15 mouse cellular contexts compared by ENCODE assay signal in the genomic region with DNA sequence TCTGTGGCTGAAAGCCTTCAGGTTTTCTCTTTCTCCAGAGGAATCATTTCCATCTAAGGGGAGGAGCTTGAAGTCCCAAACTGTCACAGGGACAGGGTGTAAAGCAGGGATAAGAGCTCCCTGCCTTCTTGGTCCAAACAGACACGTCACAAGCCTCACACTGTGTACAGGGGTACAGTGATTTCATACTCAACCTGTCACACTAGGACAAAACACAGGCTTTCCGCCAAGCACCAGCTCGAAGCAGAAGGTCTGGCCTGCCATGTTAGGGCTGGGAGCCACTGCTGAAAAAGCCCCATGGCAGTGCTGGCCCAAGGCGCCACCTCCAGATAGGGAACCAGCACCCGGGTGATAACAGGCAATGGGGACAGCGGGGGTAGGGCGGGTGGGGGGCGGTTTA. TPM values are rescaled to one million over a fixed set of nuclear protein-coding genes. Genes with fewer than 3 reads are reported as not detected.
DNase-seq lines count a peak whose midpoint lies in the region; ATAC-seq and TF ChIP-seq lines count a peak whose summit lies in the region.
"Had no signal": no experiment of that assay in that cellular context is flagged by ENCODE, and none has a peak within 500 bp of the region (broad histone marks: within the 10 kb centered on the region; RNA-seq: fewer than 3 reads in every experiment).

No protein-coding gene starts in this region.

- H3K4me3 ChIP-seq in heart, adult 2 months, result no peak overlapping the region
- no peak overlapping the region for H3K4me3 ChIP-seq in heart, embryonic 11.5 days (ENCODE audit: low read depth, low read length)
- no peak overlapping the region for H3K4me3 ChIP-seq in heart, embryonic 13.5 days
- no peak overlapping the region for H3K4me3 ChIP-seq in liver, postnatal 0 days (ENCODE audit: low read depth, low read length)
- H3K4me3 ChIP-seq in midbrain, embryonic 11.5 days (ENCODE audit: low read depth, low read length), result no peak overlapping the region

- DNase-seq in heart, adult 2 months, result peak in 1 of 2 experiments; percentile 56
- DNase-seq in brain, embryonic 14.5 days (ENCODE audit: low read depth), result peak; percentile 52
- no peak for DNase-seq in liver, postnatal 0 days
- DNase-seq in testis, postnatal 10 days (ENCODE audit: low spot score), result no peak
- DNase-seq in midbrain, embryonic 11.5 days (ENCODE audit: low spot score, missing footprints), result no peak
- no peak for DNase-seq in thymus, postnatal 14 days
- DNase-seq: adrenal gland, postnatal 10 days; gastrocnemius, postnatal 10 days; lung, postnatal 14 days; thymus, postnatal 4 days had no signal

- intact Hi-C loops in heart, adult 2 months (cut with DNase I), result no loop called here

- H3K79me2 ChIP-seq in heart, adult 2 months (replicated peaks; ENCODE audit: control insufficient read depth, insufficient read depth, low read length), result no peaks in the 10 kb centered on the region

- no peaks in the 10 kb centered on the region for H3K36me3 ChIP-seq in heart, adult 2 months (ENCODE audit: control insufficient read depth, insufficient read depth, low read length)
- H3K36me3 ChIP-seq in heart, embryonic 11.5 days (ENCODE audit: control insufficient read depth, insufficient read depth, low read length), result no peaks in the 10 kb centered on the region
- H3K36me3 ChIP-seq in heart, embryonic 13.5 days, result peaks cover 9% of the 10 kb centered on the region
- no peaks in the 10 kb centered on the region for H3K36me3 ChIP-seq in liver, postnatal 0 days (replicated peaks; ENCODE audit: insufficient read depth, low read length)
- H3K36me3 ChIP-seq in midbrain, embryonic 11.5 days (ENCODE audit: control insufficient read depth, insufficient read depth, low read length), result no peaks in the 10 kb centered on the region

- no peak for TF ChIP-seq CTCF in heart, adult 2 months (IDR thresholded peaks at IDR 0.05)
- no peak for TF ChIP-seq CTCF in brain, embryonic 14.5 days (IDR thresholded peaks at IDR 0.05; ENCODE audit: borderline replicate concordance, extremely low read depth, insufficient read depth, insufficient read length)
- TF ChIP-seq CTCF in liver, postnatal 0 days (IDR thresholded peaks at IDR 0.05; ENCODE audit: low read depth), result no peak

- no peak for ATAC-seq in heart, embryonic 11.5 days (replicated peaks; ENCODE audit: insufficient number of reproducible peaks, low FRiP score, low TSS enrichment)
- ATAC-seq in heart, embryonic 13.5 days (ENCODE audit: extremely low read depth, insufficient number of reproducible peaks, low FRiP score, low TSS enrichment), result no peak
- ATAC-seq in liver, postnatal 0 days, result peak; percentile 12; the same call in 1 of the 2 replicates
- ATAC-seq in midbrain, embryonic 11.5 days (ENCODE audit: low FRiP score), result no peak
- ATAC-seq: hindbrain, postnatal 0 days; Patski had no signal

- H3K4me2 ChIP-seq in heart, embryonic 11.5 days, result no peak overlapping the region
- H3K4me2 ChIP-seq in heart, embryonic 13.5 days, result peak overlapping the region; percentile 22; the same call in 1 of the 2 replicates
- H3K4me2 ChIP-seq in liver, postnatal 0 days (ENCODE audit: low read depth, low read length), result no peak overlapping the region
- no peak overlapping the region for H3K4me2 ChIP-seq in midbrain, embryonic 11.5 days

- no peak overlapping the region for H3K9ac ChIP-seq in heart, adult 2 months (ENCODE audit: low read depth, low read length)
- H3K9ac ChIP-seq in heart, embryonic 11.5 days (ENCODE audit: low read depth, low read length), result no peak overlapping the region
- peak overlapping the region; percentile 54; the same call in 1 of the 2 replicates for H3K9ac ChIP-seq in heart, embryonic 13.5 days
- H3K9ac ChIP-seq in liver, postnatal 0 days (replicated peaks), result no peak overlapping the region
- H3K9ac ChIP-seq in midbrain, embryonic 11.5 days (ENCODE audit: low read length), result no peak overlapping the region

- no peaks in the 10 kb centered on the region for H3K9me3 ChIP-seq in heart, embryonic 11.5 days (replicated peaks; ENCODE audit: control insufficient read depth, low read length)
- no peaks in the 10 kb centered on the region for H3K9me3 ChIP-seq in heart, embryonic 13.5 days
- H3K9me3 ChIP-seq in liver, postnatal 0 days (ENCODE audit: low read length), result no peaks in the 10 kb centered on the region
- no peaks in the 10 kb centered on the region for H3K9me3 ChIP-seq in midbrain, embryonic 11.5 days (ENCODE audit: control insufficient read depth, low read length)

- no peak for TF ChIP-seq EP300 in heart, adult 2 months (IDR thresholded peaks at IDR 0.05; ENCODE audit: insufficient read depth, low read depth, low read length)
- no peak for TF ChIP-seq EP300 in liver, postnatal 0 days (IDR thresholded peaks at IDR 0.05; ENCODE audit: low read depth)

- TF ChIP-seq POLR2A in heart, adult 2 months (IDR thresholded peaks at IDR 0.05; ENCODE audit: insufficient read depth, low read depth, low read length), result no peak
- TF ChIP-seq POLR2A in brain, embryonic 14.5 days (IDR thresholded peaks at IDR 0.05; ENCODE audit: borderline replicate concordance, extremely low read depth, insufficient read depth, insufficient read length, poor library complexity, severe bottlenecking), result no peak

- H3K27me3 ChIP-seq in heart, adult 2 months (ENCODE audit: control insufficient read depth, insufficient read depth, low read length), result no peaks in the 10 kb centered on the region
- H3K27me3 ChIP-seq in heart, embryonic 11.5 days (ENCODE audit: control insufficient read depth, insufficient read depth, low read length), result no peaks in the 10 kb centered on the region
- H3K27me3 ChIP-seq in heart, embryonic 13.5 days (replicated peaks), result 0 out of 2 replicates have a peak, but pooled peaks cover 4% of the 10 kb centered on the region
- no peaks in the 10 kb centered on the region for H3K27me3 ChIP-seq in liver, postnatal 0 days (ENCODE audit: insufficient read depth, low read length)
- no peaks in the 10 kb centered on the region for H3K27me3 ChIP-seq in midbrain, embryonic 11.5 days (ENCODE audit: control insufficient read depth, insufficient read depth, low read length)
- H3K27me3 ChIP-seq: Patski had no signal

- peak overlapping the region; percentile 38 for H3K27ac ChIP-seq in heart, adult 2 months
- H3K27ac ChIP-seq in heart, embryonic 11.5 days (ENCODE audit: low read depth, low read length), result no peak overlapping the region
- H3K27ac ChIP-seq in heart, embryonic 13.5 days (replicated peaks), result peak overlapping the region; percentile 50
- 0 out of 2 replicates have a peak overlapping the region, but pooled peaks have one; percentile 16 for H3K27ac ChIP-seq in liver, postnatal 0 days (ENCODE audit: low read depth)
- no peak overlapping the region for H3K27ac ChIP-seq in midbrain, embryonic 11.5 days (ENCODE audit: low read depth, low read length)
- H3K27ac ChIP-seq: hindbrain, postnatal 0 days had no signal

- peaks cover 5% of the 10 kb centered on the region for H3K4me1 ChIP-seq in heart, adult 2 months (ENCODE audit: control insufficient read depth, insufficient read depth, low read length)
- H3K4me1 ChIP-seq in heart, embryonic 11.5 days (ENCODE audit: control insufficient read depth, insufficient read depth, low read length), result peaks cover 20% of the 10 kb centered on the region
- peaks cover 59% of the 10 kb centered on the region for H3K4me1 ChIP-seq in heart, embryonic 13.5 days
- H3K4me1 ChIP-seq in liver, postnatal 0 days (ENCODE audit: insufficient read depth), result peaks cover 45% of the 10 kb centered on the region
- H3K4me1 ChIP-seq in midbrain, embryonic 11.5 days (ENCODE audit: control insufficient read depth, insufficient read depth, low read length), result no peaks in the 10 kb centered on the region; the same call in 1 of the 2 replicates

- WGBS in heart, adult 2 months, result 42% methylated on average over 8 of the region's 8 CpGs
- 35% methylated on average over 8 of the region's 8 CpGs for WGBS in heart, embryonic 11.5 days (ENCODE audit: insufficient replicate concordance)
- WGBS in heart, embryonic 13.5 days, result 25% methylated on average over 8 of the region's 8 CpGs
- 44% methylated on average over 8 of the region's 8 CpGs for WGBS in liver, postnatal 0 days (ENCODE audit: insufficient replicate concordance)
- 87% methylated on average over 8 of the region's 8 CpGs for WGBS in midbrain, embryonic 11.5 days

RNA-seq across cellular contexts. Expression of a gene that starts 4.4 kb away (rescaled TPM):
- total RNA-seq in heart, adult 2 months (2021), result 10 to 100 TPM; 64.2 to 65.0 TPM
- 77.0 and 90.8 TPM in 2 replicates for polyA plus RNA-seq in heart, adult 2 months (2012; rRNA removed)
- 35.9 and 40.4 TPM in 2 replicates for polyA plus RNA-seq in heart, embryonic 11.5 days (2014; fragmentation: Nextera tagmentation; extraction: Ambion mirVana)
- polyA plus RNA-seq in brain, embryonic 14.5 days (2012; rRNA removed), result 28.7 and 35.1 TPM in 2 replicates
- 43.2 and 49.5 TPM in 2 replicates for polyA plus RNA-seq in heart, embryonic 13.5 days (2015; fragmentation: Nextera tagmentation; extraction: Ambion mirVana)
- 34.7 and 42.5 TPM in 2 replicates for polyA plus RNA-seq in liver, postnatal 0 days (2015; fragmentation: Nextera tagmentation; extraction: Ambion mirVana)
- 28.6 and 28.7 TPM in 2 replicates for polyA plus RNA-seq in midbrain, embryonic 11.5 days (2014; fragmentation: Nextera tagmentation; extraction: Ambion mirVana)
- total RNA-seq: monocyte, adult 5-6 weeks had no signal

RNA-seq across cellular contexts. Expression of a gene that starts 33.2 kb away (rescaled TPM):
- 10 to 100 TPM; 18.7 to 21.8 TPM for total RNA-seq in heart, adult 2 months (2021)
- polyA plus RNA-seq in heart, adult 2 months (2012; rRNA removed), result 52.5 and 82.7 TPM in 2 replicates
- 342 and 344 TPM in 2 replicates for polyA plus RNA-seq in heart, embryonic 11.5 days (2014; fragmentation: Nextera tagmentation; extraction: Ambion mirVana)
- 369 and 407 TPM in 2 replicates for polyA plus RNA-seq in brain, embryonic 14.5 days (2012; rRNA removed)
- 300 and 318 TPM in 2 replicates for polyA plus RNA-seq in heart, embryonic 13.5 days (2015; fragmentation: Nextera tagmentation; extraction: Ambion mirVana)
- 45.3 and 48.5 TPM in 2 replicates for polyA plus RNA-seq in liver, postnatal 0 days (2015; fragmentation: Nextera tagmentation; extraction: Ambion mirVana)
- 457 and 520 TPM in 2 replicates for polyA plus RNA-seq in midbrain, embryonic 11.5 days (2014; fragmentation: Nextera tagmentation; extraction: Ambion mirVana)
- total RNA-seq: monocyte, adult 5-6 weeks had no signal

RNA-seq across cellular contexts. Expression of a gene that starts 35.3 kb away (rescaled TPM):
- 10 to 100 TPM; 61.1 to 81.3 TPM for total RNA-seq in heart, adult 2 months (2021)
- 57.5 and 81.7 TPM in 2 replicates for polyA plus RNA-seq in heart, adult 2 months (2012; rRNA removed)
- polyA plus RNA-seq in heart, embryonic 11.5 days (2014; fragmentation: Nextera tagmentation; extraction: Ambion mirVana), result 64.5 and 70.0 TPM in 2 replicates
- 31.2 and 46.2 TPM in 2 replicates for polyA plus RNA-seq in brain, embryonic 14.5 days (2012; rRNA removed)
- 78.4 and 81.9 TPM in 2 replicates for polyA plus RNA-seq in heart, embryonic 13.5 days (2015; fragmentation: Nextera tagmentation; extraction: Ambion mirVana)
- polyA plus RNA-seq in liver, postnatal 0 days (2015; fragmentation: Nextera tagmentation; extraction: Ambion mirVana), result 76.1 and 79.2 TPM in 2 replicates
- polyA plus RNA-seq in midbrain, embryonic 11.5 days (2014; fragmentation: Nextera tagmentation; extraction: Ambion mirVana), result 54.7 and 56.2 TPM in 2 replicates

RNA-seq across cellular contexts. Expression of a gene that starts 44.0 kb away (rescaled TPM):
- 1,000 to 10,000 TPM; 5,084 to 5,508 TPM for total RNA-seq in heart, adult 2 months (2021)
- 4,851 and 5,939 TPM in 2 replicates for polyA plus RNA-seq in heart, adult 2 months (2012; rRNA removed)
- 3,123 and 3,177 TPM in 2 replicates for polyA plus RNA-seq in heart, embryonic 11.5 days (2014; fragmentation: Nextera tagmentation; extraction: Ambion mirVana)
- 4.6 and 6.3 TPM in 2 replicates for polyA plus RNA-seq in brain, embryonic 14.5 days (2012; rRNA removed)
- 3,442 and 4,164 TPM in 2 replicates for polyA plus RNA-seq in heart, embryonic 13.5 days (2015; fragmentation: Nextera tagmentation; extraction: Ambion mirVana)
- polyA plus RNA-seq in liver, postnatal 0 days (2015; fragmentation: Nextera tagmentation; extraction: Ambion mirVana), result 3.9 and 8.4 TPM in 2 replicates
- 0.40 and 0.80 TPM in 2 replicates for polyA plus RNA-seq in midbrain, embryonic 11.5 days (2014; fragmentation: Nextera tagmentation; extraction: Ambion mirVana)
- total RNA-seq: monocyte, adult 5-6 weeks had no signal

RNA-seq across cellular contexts. Expression of a gene that starts 52.7 kb away (rescaled TPM):
- 100 to 1,000 TPM; 123 to 129 TPM for total RNA-seq in heart, adult 2 months (2021)
- 187 and 223 TPM in 2 replicates for polyA plus RNA-seq in heart, adult 2 months (2012; rRNA removed)
- 286 and 325 TPM in 2 replicates for polyA plus RNA-seq in heart, embryonic 11.5 days (2014; fragmentation: Nextera tagmentation; extraction: Ambion mirVana)
- polyA plus RNA-seq in brain, embryonic 14.5 days (2012; rRNA removed), result 362 and 506 TPM in 2 replicates
- polyA plus RNA-seq in heart, embryonic 13.5 days (2015; fragmentation: Nextera tagmentation; extraction: Ambion mirVana), result 340 and 345 TPM in 2 replicates
- 51.1 and 65.0 TPM in 2 replicates for polyA plus RNA-seq in liver, postnatal 0 days (2015; fragmentation: Nextera tagmentation; extraction: Ambion mirVana)
- polyA plus RNA-seq in midbrain, embryonic 11.5 days (2014; fragmentation: Nextera tagmentation; extraction: Ambion mirVana), result 243 and 258 TPM in 2 replicates

Comparison
In these comparisons a context has a peak if more than half of its experiments do, and no peak if none do; other contexts are left out.
1. H3K27ac ChIP-seq: peak in heart, adult 2 months (single experiment), heart, embryonic 13.5 days (single experiment) and liver, postnatal 0 days (single experiment); none in heart, embryonic 11.5 days (single experiment) and midbrain, embryonic 11.5 days (single experiment).